Mouse (Mus musculus): ENCODE measurements around the gene Iyd.

DNA sequence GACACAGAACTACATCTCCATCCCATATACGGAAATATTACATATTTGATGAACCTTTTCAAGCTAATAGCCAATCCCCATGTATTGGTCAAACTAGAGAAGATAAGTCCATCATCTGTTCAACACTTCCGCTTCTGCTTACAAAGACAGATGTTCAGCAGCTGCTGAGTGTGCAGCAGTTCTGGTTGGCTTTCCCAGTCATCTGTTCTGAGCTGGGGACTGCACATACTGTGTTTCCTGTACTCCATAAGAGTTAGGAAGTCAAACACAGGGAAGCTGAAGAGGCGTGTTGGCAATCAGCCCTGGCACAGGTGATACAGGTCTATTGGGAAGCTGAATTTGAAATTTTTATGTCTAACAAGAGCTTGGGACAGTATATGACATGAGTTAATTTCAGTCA lies 57.7 kb downstream of the Iyd start:
- TF ChIP-seq POLR2A (IDR thresholded peaks at IDR 0.05; ENCODE audit: control insufficient read depth, extremely low read depth, insufficient read depth, low read length, poor library complexity) (no peak), CTCF (IDR thresholded peaks at IDR 0.05; ENCODE audit: borderline replicate concordance, control insufficient read depth, extremely low read depth, insufficient read depth, low read length, poor library complexity) (no peak)
